Mouse (Mus musculus) CH12.LX (cell line): ENCODE data around the gene Slc44a4. TPM values are rescaled to one million over a fixed set of nuclear protein-coding genes. Genes with fewer than 3 reads are reported as not detected.

Experiments
- DNase-seq: peaks from one replicate; pipeline ENCODE4 v3.0.0-alpha.2; 2013; ENCODE audit errors: extremely low read depth
- H3K27ac ChIP-seq: 2 replicates; pipeline ENCODE4 v1.5.1; 2012; ENCODE audit warnings: low read depth, mild to moderate bottlenecking, control low read depth, moderate library complexity; ENCODE audit not compliant: insufficient read depth
- H3K27me3 ChIP-seq: replicated peaks from 2 replicates; pipeline ENCODE3; 2012; ENCODE audit warnings: inconsistent platforms
- H3K36me3 ChIP-seq, 2 experiments: replicated peaks in 1 of 2; 2 replicates each; pipeline versions ENCODE3 to v1.6.1; 2012; ENCODE audit warnings: inconsistent platforms in 1 of 2, low read length in 1 of 2, mild to moderate bottlenecking in 1 of 2, mixed read lengths in 1 of 2, moderate library complexity in 1 of 2; ENCODE audit not compliant: control insufficient read depth in 1 of 2, insufficient read depth in 1 of 2
- H3K4me1 ChIP-seq, 2 experiments: 2 replicates each; pipeline ENCODE4 v1.6.1; 2012; ENCODE audit warnings: inconsistent platforms in 1 of 2, moderate library complexity in 1 of 2; ENCODE audit not compliant: insufficient read depth in 2 of 2, control insufficient read depth in 1 of 2
- H3K4me2 ChIP-seq: 2 replicates; pipeline ENCODE4 v1.6.1; 2012; ENCODE audit warnings: low read depth, mild to moderate bottlenecking, control low read depth; ENCODE audit not compliant: poor library complexity, insufficient read depth, severe bottlenecking
- H3K4me3 ChIP-seq, 3 experiments: fragments of 150-350 bp in 1 of 3; sonication (generic) in 1 of 3; replicated peaks in 1 of 3; 2 replicates each; pipeline versions ENCODE3 to v1.5.1; 2011 to 2012; ENCODE audit warnings: low read depth in 2 of 3, low read length in 2 of 3, mild to moderate bottlenecking in 2 of 3, moderate library complexity in 2 of 3, control low read depth in 1 of 3, improper control_type of control experiment in 1 of 3, inconsistent platforms in 1 of 3, mixed read lengths in 1 of 3; ENCODE audit not compliant: poor library complexity in 1 of 3
- H3K79me2 ChIP-seq: replicated peaks from 2 replicates; pipeline ENCODE4 v1.6.1; 2012; ENCODE audit warnings: mild to moderate bottlenecking, moderate library complexity; ENCODE audit not compliant: control insufficient read depth, poor library complexity, insufficient read depth, severe bottlenecking; ENCODE audit errors: extremely low read depth
- H3K9ac ChIP-seq: 2 replicates; pipeline ENCODE4 v1.6.1; 2012; ENCODE audit warnings: low read depth, mild to moderate bottlenecking, control low read depth, moderate library complexity; ENCODE audit not compliant: insufficient read depth
- H3K9me3 ChIP-seq: replicated peaks from 2 replicates; pipeline ENCODE3; 2012; ENCODE audit warnings: low read length, inconsistent platforms, mixed read lengths
- BHLHE40 ChIP-seq: IDR thresholded peaks from 2 replicates; pipeline ENCODE4 v1.6.1; 2011; ENCODE audit warnings: mild to moderate bottlenecking, low read depth, low read length, improper control_type of control experiment
- CHD1 ChIP-seq: IDR thresholded peaks from 2 replicates; pipeline ENCODE4 v1.6.1; 2012; ENCODE audit warnings: low read depth, low read length, improper control_type of control experiment, inconsistent platforms
- CHD2 ChIP-seq: IDR thresholded peaks from 2 replicates; pipeline ENCODE4 v1.6.1; 2011; ENCODE audit warnings: low read length, improper control_type of control experiment
- CTCF ChIP-seq, 2 experiments: IDR thresholded peaks in 1 of 2; conservative IDR thresholded peaks in 1 of 2; 2 replicates each; pipeline ENCODE4 v1.5.1; 2011 to 2012; ENCODE audit warnings: low read depth in 2 of 2, low read length in 2 of 2, improper control_type of control experiment in 1 of 2, inconsistent platforms in 1 of 2, mild to moderate bottlenecking in 1 of 2, moderate library complexity in 1 of 2
- E2F4 ChIP-seq: IDR thresholded peaks from 2 replicates; pipeline ENCODE4 v1.6.1; 2011; ENCODE audit warnings: low read depth, low read length, improper control_type of control experiment; ENCODE audit not compliant: insufficient replicate concordance
- GABPA ChIP-seq: IDR thresholded peaks from 2 replicates; pipeline ENCODE4 v1.6.1; 2012; ENCODE audit warnings: low read depth, low read length, improper control_type of control experiment, inconsistent platforms; ENCODE audit not compliant: insufficient replicate concordance
- HCFC1 ChIP-seq: IDR thresholded peaks from 2 replicates; pipeline ENCODE4 v1.6.1; 2012; ENCODE audit warnings: low read depth, mild to moderate bottlenecking, inconsistent platforms, low read length, improper control_type of control experiment
- IRF4 ChIP-seq: IDR thresholded peaks from 2 replicates; pipeline ENCODE4 v1.6.1; 2014; ENCODE audit warnings: low read depth, mild to moderate bottlenecking, inconsistent platforms, low read length, improper control_type of control experiment
- JUN ChIP-seq: IDR thresholded peaks from 2 replicates; pipeline ENCODE4 v1.6.1; 2011; ENCODE audit warnings: low read depth, mild to moderate bottlenecking, low read length, improper control_type of control experiment, moderate library complexity; ENCODE audit not compliant: insufficient read depth
- JUND ChIP-seq: conservative IDR thresholded peaks from 2 replicates; pipeline ENCODE4 v1.6.1; 2011; ENCODE audit warnings: low read depth, low read length, improper control_type of control experiment
- KAT2A ChIP-seq: IDR thresholded peaks from 2 replicates; pipeline ENCODE4 v1.6.1; 2012; ENCODE audit warnings: low read length, improper control_type of control experiment, inconsistent platforms; ENCODE audit not compliant: insufficient replicate concordance
- MAFK ChIP-seq: IDR thresholded peaks from 2 replicates; pipeline ENCODE4 v1.6.1; 2011; ENCODE audit warnings: low read length, improper control_type of control experiment; ENCODE audit not compliant: insufficient replicate concordance
- MAX ChIP-seq: IDR thresholded peaks from 2 replicates; pipeline ENCODE4 v1.6.1; 2011; ENCODE audit warnings: low read length, improper control_type of control experiment
- MEF2A ChIP-seq: IDR thresholded peaks from 2 replicates; pipeline ENCODE4 v1.6.1; 2014; ENCODE audit warnings: low read depth, mild to moderate bottlenecking, inconsistent platforms, low read length, improper control_type of control experiment, borderline replicate concordance
- MXI1 ChIP-seq: IDR thresholded peaks from 2 replicates; pipeline ENCODE4 v1.6.1; 2011; ENCODE audit warnings: mild to moderate bottlenecking, low read depth, low read length, improper control_type of control experiment
- MYC ChIP-seq: IDR thresholded peaks from 2 replicates; pipeline ENCODE4 v1.6.1; 2011; ENCODE audit warnings: low read depth, mild to moderate bottlenecking, improper control_type of control experiment, low read length
- NELFE ChIP-seq: IDR thresholded peaks from 2 replicates; pipeline ENCODE4 v1.6.1; 2011; ENCODE audit warnings: low read depth, low read length, improper control_type of control experiment
- NRF1 ChIP-seq: IDR thresholded peaks from 2 replicates; pipeline ENCODE4 v1.6.1; 2014; ENCODE audit warnings: low read depth, mild to moderate bottlenecking, inconsistent platforms, low read length, improper control_type of control experiment, moderate library complexity
- PAX5 ChIP-seq: IDR thresholded peaks from 2 replicates; pipeline ENCODE4 v1.6.1; 2012; ENCODE audit warnings: low read length, inconsistent platforms, mixed read lengths
- POLR2A ChIP-seq: IDR thresholded peaks from 2 replicates; pipeline ENCODE4 v1.6.1; 2011; ENCODE audit warnings: low read depth, mild to moderate bottlenecking, improper control_type of control experiment, low read length
- POLR2AphosphoS2 ChIP-seq: IDR thresholded peaks from 2 replicates; pipeline ENCODE4 v1.6.1; 2011; ENCODE audit warnings: low read depth, low read length, improper control_type of control experiment
- RAD21 ChIP-seq: IDR thresholded peaks from 2 replicates; pipeline ENCODE4 v1.6.1; 2011; ENCODE audit warnings: low read depth, mild to moderate bottlenecking, low read length, improper control_type of control experiment, moderate library complexity
- RCOR1 ChIP-seq: conservative IDR thresholded peaks from 2 replicates; pipeline ENCODE4 v1.6.1; 2012; ENCODE audit warnings: low read depth, mild to moderate bottlenecking, inconsistent platforms, low read length, improper control_type of control experiment
- SIN3A ChIP-seq: IDR thresholded peaks from 2 replicates; pipeline ENCODE4 v1.6.1; 2012; ENCODE audit warnings: low read length, improper control_type of control experiment, inconsistent platforms
- SMC3 ChIP-seq: IDR thresholded peaks from 2 replicates; pipeline ENCODE4 v1.6.1; 2011; ENCODE audit warnings: low read depth, low read length, improper control_type of control experiment
- TBP ChIP-seq: conservative IDR thresholded peaks from 2 replicates; pipeline ENCODE4 v1.6.1; 2011; ENCODE audit warnings: low read depth, low read length, improper control_type of control experiment
- TCF12 ChIP-seq: IDR thresholded peaks from 2 replicates; pipeline ENCODE4 v1.6.1; 2014; ENCODE audit warnings: low read depth, mild to moderate bottlenecking, inconsistent platforms, low read length, improper control_type of control experiment
- UBTF ChIP-seq: IDR thresholded peaks from 2 replicates; pipeline ENCODE4 v1.6.1; 2012; ENCODE audit warnings: low read depth, mild to moderate bottlenecking, inconsistent platforms, low read length, improper control_type of control experiment, moderate library complexity
- USF1 ChIP-seq: IDR thresholded peaks from 2 replicates; pipeline ENCODE4 v1.6.1; 2014; ENCODE audit warnings: low read depth, mild to moderate bottlenecking, inconsistent platforms, low read length, improper control_type of control experiment
- USF2 ChIP-seq: conservative IDR thresholded peaks from 2 replicates; pipeline ENCODE4 v1.6.1; 2011; ENCODE audit warnings: low read depth, low read length, improper control_type of control experiment
- ZKSCAN1 ChIP-seq: IDR thresholded peaks from 2 replicates; pipeline ENCODE4 v1.6.1; 2012; ENCODE audit warnings: low read depth, inconsistent platforms, low read length, improper control_type of control experiment, borderline replicate concordance
- ZMIZ1 ChIP-seq: IDR thresholded peaks from 2 replicates; pipeline ENCODE4 v1.6.1; 2012; ENCODE audit warnings: low read depth, mild to moderate bottlenecking, inconsistent platforms, low read length, improper control_type of control experiment
- ZNF384 ChIP-seq: IDR thresholded peaks from 2 replicates; pipeline ENCODE4 v1.6.1; 2012; ENCODE audit warnings: low read depth, low read length, improper control_type of control experiment, inconsistent platforms
- dilution Hi-C: fragments of 300-500 bp; cut with MboI; formaldehyde crosslinking; loops from 2 replicates; pipeline ENCODE4 v1.14.3; 2020; ENCODE audit warnings: low sequenced_read_pairs; ENCODE audit not compliant: extremely low pct_unique_long_range_greater_than_20kb, extremely low pct_ligation_motif_present
- in situ Hi-C: fragments of 300-500 bp; cut with MboI; formaldehyde crosslinking; loops from 3 replicates; pipeline ENCODE4 v1.14.3; 2019; ENCODE audit warnings: low sequenced_read_pairs, low pct_ligation_motif_present, low pct_unique_long_range_greater_than_20kb, mixed read lengths
- polyA plus RNA-seq: library from polyadenylated mRNA; unstranded; fragments of >175 nt; gene quantifications from 2 replicates; pipeline ENCODE4 v1.2.1, GENCODE M21; 2012; ENCODE audit warnings: low read depth; ENCODE audit not compliant: insufficient read length
- total RNA-seq, 2 experiments: library from RNA; depleted of rRNA; stranded (reverse); fragments of 300-350 nt in 1 of 2; fragments of >200 nt in 1 of 2; gene quantifications; 2 replicates each; pipeline ENCODE4 v1.2.3; 2012 to 2014

Gene Slc44a4
- total and polyA plus RNA-seq, 3 experiments: 0.55 to 1.4 (median 0.62) TPM

GRCm38 (mm10) chr17:34952378-34953040 is 38.2 kb downstream of the Slc44a4 start:
- in situ Hi-C loops: no loop called here
- Histone ChIP-seq H3K79me2 (peaks cover 19% of the 10 kb centered on the region), H3K9ac (peak overlapping the region; percentile 92), H3K27ac (peak overlapping the region; percentile 60; the same call in 1 of the 2 replicates), H3K4me2 (peak overlapping the region; percentile 40; the same call in 1 of the 2 replicates), H3K9me3 (no peaks in the 10 kb centered on the region), H3K27me3 (no peaks in the 10 kb centered on the region), H3K4me1 (peaks cover 10 to 19% of the 10 kb centered on the region in 2 experiments; a peak in 3 of 4 replicates), H3K4me3 (peak overlapping the region; percentile 87 to 98 (median 96)), H3K36me3 (peaks cover 15 to 29% of the 10 kb centered on the region in 2 experiments)
- peak; percentile 99 for TF ChIP-seq ZMIZ1
- TF ChIP-seq TCF12: peak; percentile 95
- TF ChIP-seq ZKSCAN1: no peak
- TF ChIP-seq CTCF (conservative IDR thresholded peaks at IDR 0.05 in 1 of 2, IDR thresholded peaks at IDR 0.05 in 1 of 2; ENCODE audit: low read depth in 2 of 2, low read length in 2 of 2): peak; percentile 67 to 73
- 0 out of 2 replicates have a peak, but pooled peaks have one; percentile 14 for TF ChIP-seq CHD1
- 0 out of 2 replicates have a peak, but pooled peaks have one; percentile 39 for TF ChIP-seq MEF2A
- peak; percentile 99 for TF ChIP-seq POLR2A
- peak; percentile 92 for TF ChIP-seq MYC
- TF ChIP-seq SIN3A: peak; percentile 78; the same call in 1 of the 2 replicates
- peak; percentile 98 for TF ChIP-seq TBP
- peak; percentile 47 for TF ChIP-seq RAD21
- peak; percentile 17; the same call in 1 of the 2 replicates for TF ChIP-seq IRF4
- TF ChIP-seq POLR2AphosphoS2: peak; percentile 98
- peak; percentile 86 for TF ChIP-seq BHLHE40
- 0 out of 2 replicates have a peak, but pooled peaks have one; percentile 8 for TF ChIP-seq JUND
- no peak for TF ChIP-seq UBTF
- TF ChIP-seq MXI1: peak; percentile 79; the same call in 1 of the 2 replicates
- peak; percentile 53 for TF ChIP-seq SMC3
- TF ChIP-seq PAX5: no peak
- no peak for TF ChIP-seq NRF1
- TF ChIP-seq GABPA: no peak
- no peak for TF ChIP-seq USF1
- no peak for TF ChIP-seq CHD2
- no peak for TF ChIP-seq JUN
- TF ChIP-seq HCFC1: peak; percentile 84
- peak; percentile 78; the same call in 1 of the 2 replicates for TF ChIP-seq KAT2A
- 0 out of 2 replicates have a peak, but pooled peaks have one; percentile 61 for TF ChIP-seq E2F4
- TF ChIP-seq MAX: peak; percentile 100
- TF ChIP-seq NELFE: peak; percentile 100
- TF ChIP-seq MAFK: no peak
- peak; percentile 67; the same call in 1 of the 2 replicates for TF ChIP-seq ZNF384
- no peak for TF ChIP-seq RCOR1
- no peak for TF ChIP-seq USF2
- dilution Hi-C loops: no loop called here
- peak; percentile 76 for DNase-seq
